Mouse (Mus musculus) NIH3T3 (cell line): ENCODE results near the gene Rasgef1b.

Experiments
- DNase-seq: peaks from one replicate; pipeline ENCODE4 v3.0.0-alpha.2; 2012; ENCODE audit warnings: low read depth

Gene Rasgef1b

GRCm38 (mm10) chr5:99602244-99603023 is 126.4 kb downstream of the Rasgef1b start:
- DNase-seq: no peak

GRCm38 (mm10) chr5:99599376-99599775 is 129.5 kb downstream of the Rasgef1b start:
- no peak for DNase-seq

DNA sequence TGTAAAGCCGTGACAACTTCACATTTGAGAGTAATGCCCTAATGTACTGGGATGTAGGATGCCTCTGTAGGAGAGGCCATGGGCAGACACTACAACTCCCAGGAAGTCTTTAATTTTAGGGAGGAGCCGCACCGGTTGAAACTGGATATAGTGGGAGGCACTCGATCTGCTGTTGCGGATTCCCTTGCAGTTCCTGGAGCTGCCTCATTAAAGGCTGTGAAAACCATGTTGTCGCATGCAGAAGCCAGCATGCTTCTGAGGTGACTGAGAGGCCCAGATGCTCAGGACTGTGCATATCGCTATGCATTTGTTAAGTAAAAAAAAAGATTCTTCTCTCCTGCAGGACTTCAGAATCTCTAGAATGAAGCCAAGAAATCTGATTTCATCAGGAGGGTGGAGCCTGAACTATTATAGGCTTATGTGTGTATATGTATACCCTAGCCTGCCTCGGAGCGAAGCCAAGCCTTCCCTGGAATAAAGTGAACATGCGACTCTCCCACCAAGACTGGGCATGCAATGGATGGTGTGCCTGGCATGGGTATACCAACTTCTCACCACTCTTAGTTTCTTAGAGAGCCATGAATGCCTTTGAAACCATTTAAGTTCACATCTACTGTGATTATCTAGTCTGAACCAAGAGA is 130.3 kb downstream of the Rasgef1b start:
- DNase-seq: peak; percentile 3

DNA sequence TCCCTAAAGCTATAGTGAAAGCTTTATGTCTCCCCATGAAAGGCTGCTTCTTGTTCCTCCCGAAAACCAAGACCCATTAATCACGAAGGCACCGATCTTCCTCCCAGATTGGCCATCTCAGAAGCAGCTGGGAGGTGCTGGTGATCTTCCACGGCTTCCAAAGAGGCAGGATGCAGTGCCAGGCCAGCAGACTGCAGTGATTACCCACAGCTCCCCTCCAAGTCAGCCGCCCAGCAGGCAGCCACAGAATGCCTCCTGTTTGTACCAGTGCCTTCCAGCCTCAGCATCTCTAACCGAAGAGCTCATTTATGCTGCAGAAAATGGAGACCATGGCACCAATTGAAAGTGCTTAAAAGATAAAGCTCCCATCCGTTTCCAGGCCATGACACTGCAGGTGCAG is 131.2 kb downstream of the Rasgef1b start:
- DNase-seq: no peak

- no peak for DNase-seq
These were observed 137.5 kb downstream of the Rasgef1b start for GRCm38 (mm10) chr5:99591348-99591747.

GRCm38 (mm10) chr5:99590539-99590938 is 138.3 kb downstream of the Rasgef1b start:
- DNase-seq: no peak

- DNase-seq: no peak
These were observed 140.9 kb downstream of the Rasgef1b start for GRCm38 (mm10) chr5:99587994-99588393.

GRCm38 (mm10) chr5:99587589-99587988 is 141.3 kb downstream of the Rasgef1b start:
- no peak for DNase-seq

- DNase-seq: no peak
These were observed 142.6 kb downstream of the Rasgef1b start for GRCm38 (mm10) chr5:99586287-99586686.

DNA sequence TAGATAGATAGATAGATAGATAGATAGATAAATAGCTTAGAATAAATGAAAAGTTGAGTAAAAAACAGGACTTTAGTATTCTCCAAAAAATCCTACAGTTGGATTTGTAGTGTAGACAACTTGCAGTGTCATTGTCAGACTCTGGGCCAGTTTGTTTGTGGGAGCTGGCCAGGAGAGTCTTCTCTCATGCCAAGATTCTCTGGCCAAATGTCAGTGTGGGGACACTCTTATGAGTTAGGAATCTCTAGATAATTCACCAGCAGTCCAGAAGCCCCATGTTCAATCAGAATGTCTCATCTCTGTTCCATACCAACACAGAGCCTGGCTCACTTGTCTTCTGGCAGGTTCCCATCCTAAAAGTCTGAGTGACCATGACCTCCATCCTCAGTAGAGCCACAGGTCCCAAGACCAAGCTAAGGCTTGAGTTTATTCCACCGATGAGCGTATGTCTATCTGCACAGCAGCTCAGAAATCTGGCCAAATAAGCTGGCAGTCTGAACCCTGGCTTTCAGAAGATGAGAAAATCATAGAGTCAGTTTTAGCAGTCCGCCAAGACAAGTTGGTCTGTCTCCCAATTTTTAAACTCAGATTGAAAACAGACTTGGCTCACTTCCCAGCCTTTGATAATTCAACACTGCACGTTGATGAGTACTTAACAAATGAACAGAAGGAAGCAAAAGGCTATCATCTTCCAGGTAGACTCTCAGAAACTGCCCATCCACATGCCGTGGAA is 143.5 kb downstream of the Rasgef1b start:
- DNase-seq: no peak

DNA sequence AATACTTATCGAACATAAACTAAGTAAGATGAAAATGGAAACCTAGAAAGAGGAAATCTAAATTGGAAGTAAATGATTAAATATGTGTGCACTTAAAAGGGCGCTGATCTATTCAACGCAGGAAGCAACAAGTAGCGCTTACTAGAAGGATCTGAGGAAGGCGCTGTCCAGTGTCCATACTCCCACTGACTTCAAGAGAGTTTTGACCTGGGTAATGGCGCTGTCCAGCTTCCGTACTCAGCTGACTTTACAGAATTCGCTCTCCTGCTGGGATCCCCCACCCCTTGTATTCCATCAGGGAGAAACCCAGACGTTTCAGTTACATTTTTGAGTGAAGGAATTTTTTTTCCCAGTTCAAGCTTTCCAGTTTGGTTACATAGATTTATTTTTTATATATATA is 144.6 kb downstream of the Rasgef1b start:
- DNase-seq: no peak

DNA sequence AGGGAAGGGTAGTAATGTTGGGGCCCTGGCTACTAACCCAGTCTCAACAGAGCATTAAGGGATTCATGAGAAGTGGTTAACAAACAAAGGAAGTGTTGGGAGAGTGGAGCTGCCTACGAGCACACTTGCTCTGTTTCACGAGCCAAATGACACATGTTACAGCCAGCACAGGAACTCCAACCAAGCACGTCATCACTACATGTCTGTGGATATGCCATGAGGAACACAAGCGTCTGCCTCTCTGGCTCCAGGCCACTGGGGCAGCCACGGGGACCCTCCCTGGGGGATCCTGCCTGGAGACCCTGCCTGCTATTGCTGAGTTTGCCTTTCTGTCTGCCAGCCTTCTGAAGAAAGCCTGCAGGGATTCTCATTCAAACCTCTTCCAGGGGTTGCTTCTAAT is 146.8 kb downstream of the Rasgef1b start:
- no peak for DNase-seq

DNA sequence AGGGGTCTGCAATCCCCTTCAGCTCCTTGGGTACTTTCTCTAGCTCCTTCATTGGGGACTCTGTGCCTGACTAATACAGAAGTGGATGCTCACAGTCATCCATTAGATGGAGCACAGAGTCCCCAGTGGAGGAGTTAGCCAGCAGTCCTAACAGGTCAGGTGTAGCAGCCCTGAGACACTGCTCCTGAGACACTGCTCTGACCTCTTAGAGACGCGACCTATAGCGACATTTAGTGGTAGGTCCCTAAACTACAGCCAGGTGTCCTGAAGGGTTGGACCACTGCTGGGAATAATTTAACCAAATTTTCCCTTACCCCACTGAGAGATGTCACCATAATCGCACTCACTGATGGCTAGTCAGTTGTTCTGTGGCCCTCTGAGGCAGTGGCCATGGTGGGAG is 150.2 kb downstream of the Rasgef1b start:
- DNase-seq: peak; percentile 69

DNA sequence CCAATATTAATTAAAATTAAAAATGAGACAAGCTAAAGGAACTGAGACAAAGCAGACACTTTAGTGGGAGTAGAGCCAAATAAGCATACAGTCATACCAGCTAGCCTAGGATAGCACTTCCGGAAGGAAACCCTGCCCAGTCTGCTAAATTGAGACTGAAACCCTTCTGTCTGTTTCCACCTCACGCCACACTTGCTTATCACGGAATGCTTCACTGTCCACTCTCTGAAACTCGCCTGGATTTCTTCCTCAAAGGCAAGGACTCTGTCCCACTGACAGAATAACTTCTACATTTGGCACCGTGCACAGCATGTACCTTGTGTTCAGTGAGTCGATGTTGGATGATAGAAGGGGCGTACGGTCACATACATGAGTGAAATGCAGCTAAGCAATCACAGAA is 153.0 kb downstream of the Rasgef1b start:
- DNase-seq: no peak

- no peak for DNase-seq
These were observed 164.2 kb downstream of the Rasgef1b start for GRCm38 (mm10) chr5:99564501-99565323.

GRCm38 (mm10) chr5:99562096-99562495 is 166.8 kb downstream of the Rasgef1b start:
- DNase-seq: no peak

DNA sequence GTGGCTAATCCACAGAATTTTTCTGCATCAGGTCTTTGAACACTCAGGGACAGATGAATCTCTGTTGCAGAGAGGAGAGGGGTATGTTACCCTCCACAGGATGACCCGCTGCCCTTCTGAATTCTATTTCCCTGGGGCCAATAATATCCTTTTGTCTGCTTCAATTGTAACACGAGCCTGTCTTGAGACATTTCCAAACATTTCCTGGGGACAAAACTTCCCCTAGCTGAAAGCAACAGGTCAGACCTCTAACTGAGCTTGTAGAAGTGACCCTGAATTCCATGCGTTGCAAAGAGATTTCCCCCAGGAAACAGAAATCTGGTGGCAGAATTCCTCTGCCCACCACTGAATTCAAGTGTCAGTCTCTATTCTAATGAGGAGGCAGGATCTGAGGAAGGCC is 169.1 kb downstream of the Rasgef1b start:
- no peak for DNase-seq

- no peak for DNase-seq
These were observed 170.6 kb downstream of the Rasgef1b start for GRCm38 (mm10) chr5:99558231-99558630.

- DNase-seq: no peak
These were observed 176.2 kb downstream of the Rasgef1b start for GRCm38 (mm10) chr5:99552645-99553044.

DNA sequence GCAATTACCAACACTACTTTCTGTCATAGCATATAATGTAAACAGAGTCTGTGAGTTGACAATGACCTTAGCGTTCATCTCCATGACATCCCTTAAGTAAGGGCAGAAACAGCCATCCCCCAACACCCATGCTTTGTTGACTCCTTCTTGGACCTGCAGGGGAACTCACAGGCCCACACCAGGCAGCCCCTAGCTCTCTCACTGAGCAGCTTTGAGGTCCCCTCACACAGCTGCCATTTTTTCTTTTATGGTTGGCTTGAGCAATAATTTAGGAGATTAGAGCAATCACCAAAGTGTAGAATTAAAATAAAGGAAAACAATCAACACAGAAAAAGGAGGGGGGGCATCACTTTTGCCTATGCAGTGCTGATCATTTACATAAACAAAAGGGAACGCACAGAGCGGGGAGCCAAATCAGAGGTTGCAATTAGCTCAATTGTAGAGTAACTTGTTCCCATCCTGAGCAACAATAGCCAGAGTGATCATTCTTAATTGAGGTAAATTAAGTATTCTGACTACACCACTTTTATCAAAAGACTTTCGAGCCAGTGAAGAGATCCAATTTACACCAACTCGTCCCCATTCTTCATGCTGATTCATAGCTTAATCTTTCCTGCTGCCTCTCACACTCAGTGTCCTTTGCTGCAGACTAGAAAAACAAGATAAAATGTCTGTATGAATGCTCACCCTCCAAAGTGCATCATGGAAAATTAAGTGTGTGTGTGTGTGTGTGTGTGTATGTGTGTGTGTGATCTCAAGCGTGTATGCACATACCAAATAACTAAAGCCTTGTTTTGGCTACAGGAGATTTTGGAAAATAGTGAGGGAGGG is 184.0 kb downstream of the Rasgef1b start:
- no peak for DNase-seq
